Mouse (Mus musculus) liver, postnatal 0 days (tissue): ENCODE results near the gene Hal.

Experiments used
- CTCF ChIP-seq: sonication (generic); IDR thresholded peaks from 2 replicates; pipeline ENCODE4 v1.5.1; 2016; ENCODE audit warnings: antibody characterized with exemption, low read depth
- EP300 ChIP-seq: IDR thresholded peaks from 2 replicates; pipeline ENCODE4 v1.6.1; 2016; ENCODE audit warnings: antibody characterized with exemption, low read depth, mild to moderate bottlenecking

DNA sequence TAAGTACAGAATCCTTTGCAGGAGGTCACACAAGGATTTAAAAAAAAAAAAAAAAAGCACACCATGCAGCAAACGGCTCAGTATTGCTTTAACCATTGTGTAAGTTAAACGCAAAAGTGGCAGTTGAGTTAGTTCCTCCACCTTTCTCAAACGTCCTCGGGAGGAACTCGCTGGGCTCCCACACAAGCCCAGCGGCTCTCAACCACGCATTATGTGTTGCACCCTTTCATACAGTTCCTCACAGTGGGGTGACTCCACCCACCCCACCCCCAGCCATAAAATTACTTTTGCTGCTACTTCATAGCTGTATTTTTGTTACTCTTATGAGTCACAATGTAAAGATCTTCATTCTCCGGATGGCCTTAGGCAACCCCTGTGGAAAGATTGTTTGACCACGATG lies 44.2 kb upstream of the Hal start:
- no peak for TF ChIP-seq CTCF
- TF ChIP-seq EP300: no peak
